9 mouse cellular contexts compared by ENCODE assay signal in genomic region chr7:132358709-132359108, GRCm38 (mm10). TPM values are rescaled to one million over a fixed set of nuclear protein-coding genes. Genes with fewer than 3 reads are reported as not detected.
A peak's percentile ranks its signal among the peaks of the same experiment; 100 is the strongest.
DNase-seq lines count a peak whose midpoint lies in the region; ATAC-seq and TF ChIP-seq lines count a peak whose summit lies in the region.
"Had no signal": no experiment of that assay in that cellular context is flagged by ENCODE, and none has a peak within 500 bp of the region (broad histone marks: within the 10 kb centered on the region; RNA-seq: fewer than 3 reads in every experiment).

No protein-coding gene starts in this region.

- no peak for DNase-seq in hindbrain, embryonic 10.5 days (ENCODE audit: low spot score)
- no peak for DNase-seq in hindbrain, embryonic 14.5 days (ENCODE audit: low spot score)
- DNase-seq in Patski (ENCODE audit: low read depth, low spot score), result no peak
- DNase-seq in lung, postnatal 36 days, result peak; percentile 62
- no peak for DNase-seq in embryo, embryonic 10 days (ENCODE audit: low spot score)
- DNase-seq in frontal cortex, postnatal 36 days (ENCODE audit: low spot score in 2 of 2), result no peak
- DNase-seq in forebrain, embryonic 14.5 days (ENCODE audit: low spot score), result no peak
- DNase-seq: gastrocnemius, adult 2 months had no signal

- H3K4me3 ChIP-seq in hindbrain, embryonic 10.5 days, result no peak overlapping the region
- no peak overlapping the region for H3K4me3 ChIP-seq in hindbrain, embryonic 14.5 days (replicated peaks; ENCODE audit: low read length)
- no peak overlapping the region for H3K4me3 ChIP-seq in kidney, embryonic 15.5 days (replicated peaks)
- H3K4me3 ChIP-seq in forebrain, embryonic 14.5 days (ENCODE audit: low read depth, low read length), result no peak overlapping the region
- H3K4me3 ChIP-seq: gastrocnemius, adult 2 months had no signal

- H3K4me2 ChIP-seq in hindbrain, embryonic 14.5 days (replicated peaks), result no peak overlapping the region
- H3K4me2 ChIP-seq in kidney, embryonic 15.5 days, result no peak overlapping the region
- H3K4me2 ChIP-seq in forebrain, embryonic 14.5 days (ENCODE audit: low read length), result no peak overlapping the region

- CTCF ChIA-PET in Patski (lab: Charles Lee), result no interaction called here

- POLR2A ChIA-PET in Patski (lab: Charles Lee), result no interaction called here

- ATAC-seq in hindbrain, embryonic 14.5 days (ENCODE audit: low FRiP score), result no peak
- peak; percentile 76 for ATAC-seq in Patski
- no peak for ATAC-seq in kidney, embryonic 15.5 days (replicated peaks; ENCODE audit: low FRiP score)
- ATAC-seq in forebrain, embryonic 14.5 days, result no peak

- H3K4me1 ChIP-seq in hindbrain, embryonic 10.5 days (replicated peaks), result peaks cover 46% of the 10 kb centered on the region
- H3K4me1 ChIP-seq in hindbrain, embryonic 14.5 days (replicated peaks; ENCODE audit: control insufficient read depth, insufficient read depth, low read length), result peaks cover 6% of the 10 kb centered on the region; the same call in 1 of the 2 replicates
- H3K4me1 ChIP-seq in kidney, embryonic 15.5 days, result peaks cover 23% of the 10 kb centered on the region
- 0 out of 2 replicates have a peak, but pooled peaks cover 2% of the 10 kb centered on the region for H3K4me1 ChIP-seq in forebrain, embryonic 14.5 days (ENCODE audit: control insufficient read depth, insufficient read depth, low read length)

- peak overlapping the region; percentile 30; the same call in 1 of the 2 replicates for H3K27ac ChIP-seq in hindbrain, embryonic 10.5 days
- no peak overlapping the region for H3K27ac ChIP-seq in hindbrain, embryonic 14.5 days
- H3K27ac ChIP-seq in kidney, embryonic 15.5 days, result peak overlapping the region; percentile 37; the same call in 1 of the 2 replicates
- H3K27ac ChIP-seq in forebrain, embryonic 14.5 days (ENCODE audit: low read depth, low read length), result no peak overlapping the region
- H3K27ac ChIP-seq: gastrocnemius, adult 2 months had no signal

- H3K9me3 ChIP-seq in hindbrain, embryonic 10.5 days, result no peaks in the 10 kb centered on the region
- no peaks in the 10 kb centered on the region for H3K9me3 ChIP-seq in hindbrain, embryonic 14.5 days (ENCODE audit: control insufficient read depth, low read length)
- no peaks in the 10 kb centered on the region for H3K9me3 ChIP-seq in kidney, embryonic 15.5 days (replicated peaks)
- H3K9me3 ChIP-seq in forebrain, embryonic 14.5 days (replicated peaks; ENCODE audit: control insufficient read depth, low read length), result no peaks in the 10 kb centered on the region

- no peak for TF ChIP-seq CTCF in Patski (IDR thresholded peaks at IDR 0.05)

- peaks cover 8% of the 10 kb centered on the region for H3K27me3 ChIP-seq in hindbrain, embryonic 10.5 days (ENCODE audit: insufficient read depth, poor library complexity, severe bottlenecking)
- no peaks in the 10 kb centered on the region for H3K27me3 ChIP-seq in hindbrain, embryonic 14.5 days (ENCODE audit: control insufficient read depth, insufficient read depth, low read length)
- H3K27me3 ChIP-seq in Patski, result no peaks in the 10 kb centered on the region
- H3K27me3 ChIP-seq in kidney, embryonic 15.5 days, result no peaks in the 10 kb centered on the region
- H3K27me3 ChIP-seq in forebrain, embryonic 14.5 days (replicated peaks; ENCODE audit: control insufficient read depth, insufficient read depth, low read length), result no peaks in the 10 kb centered on the region

- in situ Hi-C loops in Patski (cut with MboI; ENCODE audit: low pct_unique_long_range_greater_than_20kb), result no loop called here

- H3K36me3 ChIP-seq in hindbrain, embryonic 10.5 days, result no peaks in the 10 kb centered on the region
- no peaks in the 10 kb centered on the region for H3K36me3 ChIP-seq in hindbrain, embryonic 14.5 days (replicated peaks; ENCODE audit: control insufficient read depth, insufficient read depth)
- no peaks in the 10 kb centered on the region for H3K36me3 ChIP-seq in kidney, embryonic 15.5 days
- H3K36me3 ChIP-seq in forebrain, embryonic 14.5 days (ENCODE audit: control insufficient read depth, insufficient read depth, low read length), result no peaks in the 10 kb centered on the region

- no peak overlapping the region for H3K9ac ChIP-seq in hindbrain, embryonic 14.5 days
- H3K9ac ChIP-seq in kidney, embryonic 15.5 days, result no peak overlapping the region
- no peak overlapping the region for H3K9ac ChIP-seq in forebrain, embryonic 14.5 days (ENCODE audit: low read length)

- 60% methylated on average over 4 of the region's 4 CpGs for WGBS in hindbrain, embryonic 10.5 days
- WGBS in hindbrain, embryonic 14.5 days, result 57% methylated on average over 4 of the region's 4 CpGs
- WGBS in kidney, embryonic 15.5 days, result 24% methylated on average over 4 of the region's 4 CpGs
- WGBS in forebrain, embryonic 14.5 days, result 58% methylated on average over 4 of the region's 4 CpGs

RNA-seq across cellular contexts. Expression of gene Chst15, which starts 41.7 kb away (rescaled TPM):
- 22.0 and 25.9 TPM in 2 replicates for polyA plus RNA-seq in hindbrain, embryonic 10.5 days (2016; fragmentation: Nextera tagmentation; extraction: Ambion mirVana)
- 16.3 and 17.1 TPM in 2 replicates for polyA plus RNA-seq in hindbrain, embryonic 14.5 days (2014; fragmentation: Nextera tagmentation; extraction: Ambion mirVana)
- 14.3 TPM for polyA plus RNA-seq in Patski (2021)
- 17.8 and 19.3 TPM in 2 replicates for polyA plus RNA-seq in kidney, embryonic 15.5 days (2015; fragmentation: Nextera tagmentation; extraction: Ambion mirVana)
- polyA plus RNA-seq in forebrain, embryonic 14.5 days (2014; fragmentation: Nextera tagmentation; extraction: Ambion mirVana), result 8.4 and 10.8 TPM in 2 replicates

Comparison
In these comparisons a context has a peak if more than half of its experiments do, and no peak if none do; other contexts are left out.
1. H3K27ac ChIP-seq: peak in hindbrain, embryonic 10.5 days (single experiment) and kidney, embryonic 15.5 days (single experiment); none in hindbrain, embryonic 14.5 days (single experiment) and forebrain, embryonic 14.5 days (single experiment).